Mouse (Mus musculus): ENCODE measurements around the gene Pgbd1. TPM values are rescaled to one million over a fixed set of nuclear protein-coding genes. Genes with fewer than 3 reads are reported as not detected.
A peak's percentile ranks its signal among the peaks of the same experiment; 100 is the strongest.
"Not testable (repeated sequence)": the region's sequence is repeated elsewhere in the genome, so short reads cannot be mapped to it uniquely, and the experiment has no call there.

Gene Pgbd1
- 4.9 and 5.1 TPM in 2 replicates for polyA plus RNA-seq (2016; fragmentation: Nextera tagmentation; extraction: Ambion mirVana)

DNA sequence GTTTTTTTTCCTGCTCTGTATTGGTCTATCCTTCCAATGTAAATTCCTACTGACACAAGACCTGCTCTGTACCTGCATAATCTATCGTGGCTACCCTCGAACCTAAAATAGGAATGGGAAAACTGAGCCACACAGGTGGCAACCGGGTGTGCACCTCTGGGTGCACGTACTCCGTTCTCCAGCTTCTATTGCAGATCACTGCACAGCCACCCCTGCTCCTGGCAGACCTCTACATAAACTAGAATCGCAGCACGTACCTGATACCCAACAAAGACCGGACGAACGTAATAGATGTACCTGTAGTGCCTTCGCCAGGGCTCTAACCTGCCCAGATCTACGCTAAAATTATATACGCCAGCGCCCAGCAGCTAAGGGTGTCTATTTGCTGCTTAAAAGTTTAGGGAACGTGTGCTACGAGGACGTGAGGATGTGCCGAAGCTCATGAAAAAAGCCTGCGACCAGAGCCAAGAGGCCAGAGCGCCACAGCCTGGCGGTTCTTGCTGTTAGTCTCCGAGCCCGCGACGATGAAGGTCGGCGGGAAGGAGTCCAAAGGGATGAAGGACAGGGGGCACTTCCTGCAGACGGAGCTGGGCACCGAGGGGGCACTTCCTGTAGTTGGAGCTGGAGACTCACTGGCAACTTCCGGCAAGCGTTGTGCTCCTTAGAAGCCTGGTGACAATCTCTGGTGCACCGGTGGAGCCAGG lies at the start of gene Pgbd1:
TSS of gene Pgbd1 (minus strand) at position 556 of the 704 bp plus-strand sequence.
- Histone ChIP-seq H3K4me1 (peaks cover 11% of the 10 kb centered on the region; the same call in 1 of the 2 replicates), H3K27ac (peak within 1 kb of the TSS; percentile 86), H3K9me3 (replicated peaks) (no peaks in the 10 kb centered on the region), H3K4me3 (peak within 1 kb of the TSS; percentile 64), H3K36me3 (peaks cover 31% of the 10 kb centered on the region), H3K27me3 (ENCODE audit: low read depth, poor library complexity, severe bottlenecking) (no peaks in the 10 kb centered on the region)
- 2% methylated on average over 32 of the region's 32 CpGs for WGBS
- peak; percentile 82 for DNase-seq (ENCODE audit: low spot score)

DNA sequence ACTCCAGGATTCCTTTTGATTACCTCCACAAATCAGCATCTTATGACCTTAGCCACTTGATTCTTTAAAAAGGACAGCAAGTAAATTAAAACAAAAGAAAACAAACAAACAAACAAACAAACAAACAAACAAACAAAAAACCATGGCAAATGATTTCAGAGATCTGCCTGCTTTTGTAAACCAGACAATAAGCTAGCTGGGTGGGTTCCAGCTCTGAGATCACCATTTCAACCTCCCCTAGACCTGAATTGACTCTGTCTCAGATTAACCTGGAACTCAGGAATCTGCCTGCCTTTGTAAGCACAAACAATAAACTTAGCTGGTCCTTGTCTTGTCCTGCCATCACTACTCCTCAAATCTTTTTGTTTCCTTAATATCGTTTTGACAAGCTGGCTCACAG lies 46.0 kb upstream of the Pgbd1 start:
- Histone ChIP-seq H3K36me3 (peaks cover 6% of the 10 kb centered on the region; the same call in 1 of the 2 replicates), H3K4me1 (no peaks in the 10 kb centered on the region), H3K27me3 (ENCODE audit: low read depth, poor library complexity, severe bottlenecking) (no peaks in the 10 kb centered on the region), H3K27ac (no peak overlapping the region), H3K4me3 (no peak overlapping the region), H3K9me3 (replicated peaks) (no peaks in the 10 kb centered on the region)
- DNase-seq (ENCODE audit: low spot score): no peak
- WGBS: 91% methylated on average over 1 of the region's 1 CpGs

DNA sequence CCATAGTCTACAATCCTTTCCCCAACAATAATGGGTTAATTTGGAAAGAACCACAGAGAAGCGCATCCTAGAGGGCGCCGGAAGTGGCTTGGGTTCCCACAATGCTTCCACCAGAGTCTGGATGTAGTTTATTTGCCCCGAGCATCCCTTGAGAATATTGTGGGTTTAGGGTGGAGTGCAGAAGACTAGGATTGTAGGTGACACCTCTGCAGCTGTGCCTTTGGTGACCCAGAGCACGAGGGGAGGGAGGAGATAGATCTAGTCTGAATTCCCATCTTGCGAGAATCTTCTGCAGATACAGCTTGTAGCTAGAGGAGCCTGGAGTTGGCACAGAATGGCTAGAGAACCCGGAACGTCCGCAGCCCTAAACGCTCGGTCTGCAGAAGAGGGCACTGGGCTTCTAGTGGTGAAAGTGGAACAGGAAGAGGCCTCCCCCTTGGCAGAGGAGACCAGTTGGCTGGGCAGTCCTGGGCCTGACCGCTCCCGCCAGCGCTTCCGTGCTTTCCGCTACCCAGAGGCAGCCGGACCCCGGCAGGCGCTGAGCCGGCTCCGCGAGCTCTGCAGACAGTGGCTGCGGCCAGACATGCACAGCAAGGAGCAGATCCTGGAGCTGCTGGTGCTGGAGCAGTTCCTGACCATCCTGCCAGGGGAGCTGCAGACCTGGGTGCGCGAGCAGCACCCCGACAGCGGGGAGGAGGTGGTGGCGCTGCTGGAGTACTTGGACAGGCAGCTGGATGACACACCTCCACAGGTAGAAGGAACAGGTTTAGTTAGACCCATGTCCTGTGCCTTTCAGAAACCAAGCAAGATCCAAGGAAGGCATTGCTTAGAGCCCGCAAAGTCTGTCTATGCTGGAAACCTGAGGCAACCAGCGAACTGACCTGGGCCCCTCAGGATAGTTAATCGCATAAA lies 38.2 kb upstream of the Pgbd1 start, which contains the start of the genes Zkscan4 and Gm10065:
TSS of gene Zkscan4 (plus strand) at position 149 of the 912 bp plus-strand sequence.
TSS of gene Gm10065 (minus strand) at position 683 of the 912 bp plus-strand sequence.
- not testable (repeated sequence) for H3K4me1 ChIP-seq; H3K27me3 ChIP-seq (ENCODE audit: low read depth, poor library complexity, severe bottlenecking); H3K9me3 ChIP-seq (replicated peaks); H3K36me3 ChIP-seq
- Histone ChIP-seq H3K4me3 (peak within 1 kb of the TSS; percentile 56), H3K27ac (peak within 1 kb of the TSS; percentile 70)
- WGBS: 4% methylated on average over 31 of the region's 31 CpGs
- peak; percentile 66 for DNase-seq (ENCODE audit: low spot score)

DNA sequence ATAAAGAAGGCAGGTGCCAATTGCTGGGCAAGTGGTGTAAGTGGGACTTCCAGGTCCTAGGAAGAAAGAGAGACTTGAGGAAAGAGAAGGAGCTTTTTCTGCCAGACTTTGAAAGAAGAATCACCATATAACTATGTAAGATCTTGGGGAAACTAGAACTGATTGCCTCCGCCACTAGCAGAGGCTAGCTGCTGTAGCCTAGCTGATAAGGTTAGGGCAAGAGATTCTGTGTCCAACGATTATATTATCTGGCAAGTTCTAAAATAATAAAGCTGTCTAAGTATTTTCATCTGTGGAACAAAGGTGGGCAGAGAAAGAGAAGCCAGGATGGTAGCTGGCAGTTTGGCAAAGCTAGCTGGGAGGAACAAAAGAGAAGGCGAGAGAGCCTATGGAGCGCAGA lies 31.6 kb upstream of the Pgbd1 start:
- H3K27ac ChIP-seq: no peak overlapping the region
- H3K27me3 ChIP-seq (ENCODE audit: low read depth, poor library complexity, severe bottlenecking): peaks cover 20% of the 10 kb centered on the region
- 41% methylated on average over 4 of the region's 4 CpGs for WGBS
- peaks cover 8% of the 10 kb centered on the region for H3K4me1 ChIP-seq
- no peaks in the 10 kb centered on the region for H3K36me3 ChIP-seq
- H3K4me3 ChIP-seq: no peak overlapping the region
- H3K9me3 ChIP-seq (replicated peaks): no peaks in the 10 kb centered on the region
- no peak for DNase-seq (ENCODE audit: low spot score)

DNA sequence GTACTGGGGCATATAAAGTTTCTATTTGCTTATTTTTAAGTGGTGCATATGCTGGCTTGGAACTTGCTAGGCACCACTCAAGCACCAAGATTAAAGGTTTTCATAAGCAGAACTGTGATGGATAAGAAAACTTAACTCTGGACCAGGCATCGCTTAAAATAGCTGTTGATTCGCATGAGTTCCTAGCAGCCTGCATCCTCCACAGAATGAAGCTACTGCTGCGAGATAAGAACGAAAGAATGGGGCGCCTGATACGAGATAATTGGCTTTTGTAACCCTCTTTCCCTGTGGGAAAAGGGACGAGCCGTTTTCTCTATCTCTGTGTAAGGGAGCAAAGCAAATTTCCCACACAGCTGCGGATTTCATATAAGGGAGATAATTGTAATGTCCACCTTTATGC lies 28.2 kb upstream of the Pgbd1 start:
- H3K4me1 ChIP-seq: peaks cover 8% of the 10 kb centered on the region
- peak overlapping the region; percentile 66; the same call in 1 of the 2 replicates for H3K4me3 ChIP-seq
- no peak for DNase-seq (ENCODE audit: low spot score)
- 33% methylated on average over 9 of the region's 9 CpGs for WGBS
- no peaks in the 10 kb centered on the region for H3K36me3 ChIP-seq
- H3K27ac ChIP-seq: no peak overlapping the region
- peaks cover 25% of the 10 kb centered on the region for H3K27me3 ChIP-seq (ENCODE audit: low read depth, poor library complexity, severe bottlenecking)
- H3K9me3 ChIP-seq (replicated peaks): no peaks in the 10 kb centered on the region

DNA sequence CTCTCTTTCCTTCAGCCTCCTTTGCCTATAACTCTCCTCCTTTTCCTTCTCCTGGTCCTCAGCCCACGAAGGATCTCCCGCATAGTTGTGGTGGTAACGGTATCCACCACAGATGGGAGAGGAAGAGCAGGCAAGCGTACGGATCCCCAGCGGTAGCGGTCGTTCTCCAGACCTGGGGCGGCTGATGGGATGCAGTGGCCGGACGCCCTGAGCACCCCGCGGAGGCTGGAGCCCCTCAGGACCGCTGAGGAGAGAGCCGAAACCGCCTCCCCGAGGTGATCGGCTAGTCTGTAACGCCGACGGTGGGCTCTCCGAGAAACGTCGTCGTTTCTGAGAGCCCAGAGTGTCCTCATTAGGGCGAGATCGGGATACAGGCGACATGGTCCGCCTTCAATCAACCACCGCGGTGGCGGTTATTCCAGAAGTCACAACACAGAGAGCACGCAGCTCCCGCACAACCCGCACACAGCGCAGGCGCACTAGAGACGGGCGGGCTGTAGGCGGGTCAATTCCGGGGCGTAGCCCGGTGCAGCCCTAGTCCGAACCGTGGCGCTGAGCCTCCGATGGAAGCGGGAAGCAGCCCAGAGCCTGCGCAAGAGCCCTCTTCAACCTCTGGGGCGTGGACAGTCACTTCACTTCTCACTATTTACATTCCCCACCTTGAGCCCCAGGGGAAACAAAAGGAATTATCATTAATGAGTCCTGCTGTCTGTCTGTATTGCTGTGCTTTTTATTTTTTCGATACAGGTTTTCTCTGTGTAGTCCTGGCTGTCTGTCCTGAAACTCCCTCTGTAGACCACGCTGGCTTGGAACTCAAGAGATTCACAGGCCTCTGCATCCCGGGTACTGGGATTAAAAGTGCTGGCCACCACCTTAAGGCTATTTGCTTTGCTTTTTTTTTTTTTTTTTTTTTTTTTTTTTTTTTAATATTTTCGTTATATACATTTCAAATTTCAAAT lies 27.5 kb upstream of the Pgbd1 start, which contains the start of gene Nkapl:
TSS of gene Nkapl (minus strand) at position 449 of the 959 bp plus-strand sequence.
- H3K4me3 ChIP-seq: peak within 1 kb of the TSS; percentile 66
- DNase-seq (ENCODE audit: low spot score): peak; percentile 89
- peaks cover 25% of the 10 kb centered on the region for H3K27me3 ChIP-seq (ENCODE audit: low read depth, poor library complexity, severe bottlenecking)
- under 1% methylated on average over 54 of the region's 54 CpGs for WGBS
- no peaks in the 10 kb centered on the region for H3K9me3 ChIP-seq (replicated peaks)
- peaks cover 8% of the 10 kb centered on the region for H3K4me1 ChIP-seq
- H3K27ac ChIP-seq: peak within 1 kb of the TSS; percentile 84
- no peaks in the 10 kb centered on the region for H3K36me3 ChIP-seq

DNA sequence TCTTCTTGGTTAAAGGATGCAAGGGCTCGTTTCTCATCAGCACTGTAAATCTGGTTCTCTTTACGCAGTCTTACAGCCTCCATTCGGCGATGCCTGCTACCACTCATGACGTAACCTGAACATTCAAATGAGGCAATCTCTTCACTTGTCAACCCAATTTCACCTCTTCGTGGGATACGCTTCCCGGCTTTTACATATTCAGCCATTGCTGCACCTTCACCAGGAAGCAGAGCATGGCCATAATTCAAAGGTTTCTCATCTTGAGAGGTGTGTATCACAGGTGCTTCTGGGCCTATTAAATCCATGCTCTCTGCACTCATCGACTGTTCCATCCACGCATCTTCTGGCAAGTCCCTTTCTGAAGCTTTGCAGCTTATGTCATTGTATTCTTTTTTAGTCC lies 26.5 kb upstream of the Pgbd1 start:
- Histone ChIP-seq H3K36me3 (no peaks in the 10 kb centered on the region), H3K4me3 (no peak overlapping the region), H3K27ac (no peak overlapping the region), H3K27me3 (ENCODE audit: low read depth, poor library complexity, severe bottlenecking) (peaks cover 25% of the 10 kb centered on the region), H3K4me1 (peaks cover 8% of the 10 kb centered on the region), H3K9me3 (replicated peaks) (no peaks in the 10 kb centered on the region)
- DNase-seq (ENCODE audit: low spot score): no peak
- 85% methylated on average over 10 of the region's 10 CpGs for WGBS

DNA sequence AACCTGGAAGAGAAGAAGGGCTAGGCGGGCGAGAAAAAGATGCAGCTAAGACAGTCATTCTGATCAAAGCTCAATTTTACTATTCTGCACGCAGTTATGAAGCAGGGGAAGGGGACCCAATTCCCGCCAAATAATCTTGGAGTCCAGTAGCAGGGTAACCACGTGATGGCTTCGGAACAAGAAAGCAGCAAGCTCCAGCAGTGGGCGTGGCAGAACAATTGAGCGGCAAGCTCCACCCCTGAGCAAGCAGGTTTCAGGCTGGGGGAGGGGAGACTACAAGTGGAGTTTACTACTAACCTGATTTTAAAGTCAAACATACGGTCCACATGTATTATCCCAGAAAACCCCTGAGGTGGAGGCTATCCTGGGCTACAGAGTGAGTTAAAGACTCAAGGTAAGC lies 21.7 kb upstream of the Pgbd1 start:
- H3K9me3 ChIP-seq (replicated peaks); H3K27me3 ChIP-seq (ENCODE audit: low read depth, poor library complexity, severe bottlenecking); H3K36me3 ChIP-seq; H3K27ac ChIP-seq; H3K4me3 ChIP-seq; H3K4me1 ChIP-seq; DNase-seq (ENCODE audit: low spot score): not testable (repeated sequence)
- WGBS: 50% methylated on average over 9 of the region's 9 CpGs

DNA sequence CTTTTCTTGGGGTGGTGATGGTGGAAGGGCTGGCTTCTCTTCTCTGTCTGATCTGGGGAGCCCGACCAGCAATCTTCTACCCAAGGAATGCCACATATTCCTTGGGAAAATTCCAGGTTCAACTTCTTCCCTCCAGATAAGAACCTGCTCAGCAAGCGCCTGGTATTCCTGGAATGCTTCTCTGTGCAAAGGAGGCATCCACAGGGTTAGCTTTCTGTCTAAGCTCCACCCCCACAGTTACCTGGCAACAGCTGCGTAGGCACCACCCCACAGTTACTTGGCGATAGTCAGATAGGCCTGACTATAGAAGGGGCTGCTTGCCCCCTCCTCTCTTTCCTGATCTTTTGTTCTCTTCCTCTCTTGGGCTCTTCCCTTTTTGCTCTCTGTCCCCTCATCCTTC lies 15.5 kb upstream of the Pgbd1 start:
- H3K27ac ChIP-seq: no peak overlapping the region
- 23% methylated on average over 4 of the region's 4 CpGs for WGBS
- peaks cover 14% of the 10 kb centered on the region for H3K27me3 ChIP-seq (ENCODE audit: low read depth, poor library complexity, severe bottlenecking)
- H3K36me3 ChIP-seq: peaks cover 5% of the 10 kb centered on the region
- DNase-seq (ENCODE audit: low spot score): no peak
- no peak overlapping the region for H3K4me3 ChIP-seq
- peaks cover 7% of the 10 kb centered on the region for H3K4me1 ChIP-seq
- no peaks in the 10 kb centered on the region for H3K9me3 ChIP-seq (replicated peaks)

DNA sequence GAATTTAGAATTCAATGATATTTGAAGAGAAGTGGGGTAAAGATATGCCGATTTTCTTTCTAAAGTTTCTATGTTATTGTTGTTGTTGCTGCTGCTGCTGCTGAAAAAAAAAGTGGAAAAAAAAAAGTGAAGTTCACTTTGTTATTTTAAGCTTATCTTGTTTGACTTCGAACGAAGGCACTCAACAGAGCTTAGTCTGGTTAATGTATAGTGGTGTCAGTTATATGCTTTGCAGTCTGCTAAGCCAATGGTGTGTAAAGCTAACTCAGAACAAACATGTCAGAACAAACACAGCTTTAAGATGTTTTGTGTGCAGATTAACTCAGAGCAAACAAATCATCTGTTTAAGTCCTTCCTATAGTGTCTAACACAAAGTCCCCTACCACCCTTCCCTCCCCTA lies 13.3 kb upstream of the Pgbd1 start:
- Histone ChIP-seq H3K36me3 (peaks cover 12% of the 10 kb centered on the region), H3K4me3 (peak overlapping the region; percentile 75; the same call in 1 of the 2 replicates), H3K4me1 (peaks cover 7% of the 10 kb centered on the region), H3K9me3 (replicated peaks) (no peaks in the 10 kb centered on the region), H3K27me3 (ENCODE audit: low read depth, poor library complexity, severe bottlenecking) (peaks cover 14% of the 10 kb centered on the region), H3K27ac (0 out of 2 replicates have a peak overlapping the region, but pooled peaks have one; percentile 91)
- no peak for DNase-seq (ENCODE audit: low spot score)
- WGBS: 93% methylated on average over 3 of the region's 3 CpGs

DNA sequence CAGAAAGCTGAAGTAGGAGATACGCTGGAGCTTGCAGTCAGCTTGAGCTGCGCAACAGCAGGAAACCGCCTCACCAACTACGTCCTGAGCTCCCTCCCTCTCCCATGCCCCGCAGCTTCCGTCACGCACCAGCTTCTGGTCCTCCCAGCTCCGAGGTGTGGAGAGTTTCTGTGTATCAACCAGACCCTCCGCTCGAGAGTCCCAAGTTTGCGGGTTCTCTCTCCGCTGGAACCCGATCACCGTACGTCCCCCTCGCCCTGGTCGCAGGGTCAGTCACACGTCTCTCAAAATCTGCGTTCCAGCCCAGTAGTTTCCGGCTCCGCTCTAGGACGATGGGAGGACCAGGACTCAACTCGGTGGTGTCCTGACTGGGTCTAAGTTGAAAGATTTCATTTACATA lies 12.6 kb upstream of the Pgbd1 start, which contains the start of gene Zscan26:
TSS of gene Zscan26 (minus strand) at position 282 of the 400 bp plus-strand sequence.
- H3K36me3 ChIP-seq: peaks cover 19% of the 10 kb centered on the region
- H3K27ac ChIP-seq: peak within 1 kb of the TSS; percentile 91
- H3K27me3 ChIP-seq (ENCODE audit: low read depth, poor library complexity, severe bottlenecking): peaks cover 14% of the 10 kb centered on the region
- peak; percentile 89 for DNase-seq (ENCODE audit: low spot score)
- peaks cover 7% of the 10 kb centered on the region for H3K4me1 ChIP-seq
- peak within 1 kb of the TSS; percentile 75 for H3K4me3 ChIP-seq
- H3K9me3 ChIP-seq (replicated peaks): no peaks in the 10 kb centered on the region
- WGBS: under 1% methylated on average over 23 of the region's 23 CpGs

DNA sequence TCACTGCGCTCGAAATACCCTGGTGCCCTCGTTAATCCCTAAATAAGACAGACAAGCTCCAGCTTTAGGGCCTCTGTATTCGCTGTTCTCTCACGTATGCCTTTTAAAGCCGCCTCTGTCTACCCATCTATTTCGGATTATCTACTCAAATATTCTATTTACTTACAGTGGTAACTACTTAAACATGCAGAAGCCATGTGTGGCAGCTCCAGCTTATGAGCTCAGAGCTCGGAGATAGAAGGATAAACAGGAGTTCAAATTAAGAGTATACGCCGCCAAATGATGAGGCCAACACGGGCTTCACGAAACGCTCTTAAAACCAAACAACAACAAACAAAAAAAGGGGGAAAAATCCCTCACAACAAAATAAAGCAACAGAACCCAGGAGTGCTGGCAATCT lies 12.2 kb upstream of the Pgbd1 start:
- H3K27me3 ChIP-seq (ENCODE audit: low read depth, poor library complexity, severe bottlenecking): peaks cover 14% of the 10 kb centered on the region
- H3K27ac ChIP-seq: peak overlapping the region; percentile 91
- no peak for DNase-seq (ENCODE audit: low spot score)
- no peaks in the 10 kb centered on the region for H3K9me3 ChIP-seq (replicated peaks)
- H3K4me1 ChIP-seq: peaks cover 7% of the 10 kb centered on the region
- peaks cover 23% of the 10 kb centered on the region for H3K36me3 ChIP-seq
- peak overlapping the region; percentile 75 for H3K4me3 ChIP-seq
- 5% methylated on average over 13 of the region's 13 CpGs for WGBS
